Comparison of ENCODE assay signal across 18 mouse cellular contexts in the genomic region with DNA sequence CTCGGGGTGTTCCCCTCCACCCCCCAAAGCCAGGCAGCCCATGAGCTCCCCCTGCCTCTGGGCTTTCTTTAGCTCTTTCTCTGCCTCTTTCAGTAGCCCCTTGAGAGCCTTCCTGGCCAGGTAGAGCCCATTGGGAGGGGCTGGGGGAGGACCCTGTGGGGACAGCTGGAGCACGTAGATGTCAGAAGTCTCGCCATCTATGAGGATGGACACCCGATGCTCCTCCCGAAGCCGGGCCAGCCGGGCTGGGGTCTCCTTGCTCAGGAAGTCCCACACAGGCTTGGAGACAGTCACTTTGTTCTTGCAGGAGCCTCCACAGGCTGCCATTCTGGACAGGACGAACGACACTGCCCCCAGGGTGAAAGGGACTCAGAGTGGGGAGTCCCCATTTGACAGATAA. TPM values are rescaled to one million over a fixed set of nuclear protein-coding genes. Genes with fewer than 3 reads are reported as not detected.
A peak's percentile ranks its signal among the peaks of the same experiment; 100 is the strongest.
DNase-seq lines count a peak whose midpoint lies in the region; ATAC-seq and TF ChIP-seq lines count a peak whose summit lies in the region.
"Had no signal": no experiment of that assay in that cellular context is flagged by ENCODE, and none has a peak within 500 bp of the region (broad histone marks: within the 10 kb centered on the region; RNA-seq: fewer than 3 reads in every experiment).

No protein-coding gene starts in this region.

- H3K9me3 ChIP-seq in heart, embryonic 12.5 days (replicated peaks), result no peaks in the 10 kb centered on the region
- no peaks in the 10 kb centered on the region for H3K9me3 ChIP-seq in liver, embryonic 11.5 days (ENCODE audit: control insufficient read depth, low read length)
- no peaks in the 10 kb centered on the region for H3K9me3 ChIP-seq in liver, embryonic 14.5 days (ENCODE audit: control insufficient read depth, low read length)
- H3K9me3 ChIP-seq: kidney, embryonic 15.5 days; lung, embryonic 15.5 days; midbrain, embryonic 13.5 days; stomach, embryonic 15.5 days had no signal

- ATAC-seq in heart, embryonic 12.5 days (ENCODE audit: insufficient number of reproducible peaks, low FRiP score), result no peak
- ATAC-seq in liver, embryonic 11.5 days (replicated peaks; ENCODE audit: low FRiP score), result no peak
- no peak for ATAC-seq in liver, embryonic 14.5 days (ENCODE audit: insufficient read depth)
- ATAC-seq: forebrain, postnatal 0 days; midbrain, embryonic 13.5 days; Patski had no signal

- TF ChIP-seq CTCF in liver, embryonic 14.5 days (IDR thresholded peaks at IDR 0.05; ENCODE audit: low read depth), result no peak

- no peaks in the 10 kb centered on the region for H3K27me3 ChIP-seq in heart, embryonic 12.5 days (replicated peaks)
- no peaks in the 10 kb centered on the region for H3K27me3 ChIP-seq in liver, embryonic 11.5 days (replicated peaks; ENCODE audit: control insufficient read depth, insufficient read depth, low read length)
- no peaks in the 10 kb centered on the region for H3K27me3 ChIP-seq in liver, embryonic 14.5 days (ENCODE audit: control insufficient read depth, insufficient read depth, low read length)
- H3K27me3 ChIP-seq: kidney, embryonic 15.5 days; midbrain, embryonic 13.5 days; Patski; stomach, embryonic 15.5 days had no signal

- H3K4me2 ChIP-seq in heart, embryonic 12.5 days, result no peak overlapping the region
- H3K4me2 ChIP-seq in liver, embryonic 11.5 days, result peak overlapping the region; percentile 41
- H3K4me2 ChIP-seq in liver, embryonic 14.5 days (ENCODE audit: low read depth), result peak overlapping the region; percentile 40
- H3K4me2 ChIP-seq: kidney, embryonic 15.5 days; lung, embryonic 15.5 days; midbrain, embryonic 13.5 days; stomach, embryonic 15.5 days had no signal

- peak; percentile 93 for DNase-seq in heart, adult 11 months
- no peak for DNase-seq in liver, embryonic 11.5 days (ENCODE audit: low spot score)
- DNase-seq in liver, result no peak
- DNase-seq in liver, embryonic 14.5 days (ENCODE audit: low read depth in 3 of 3, low spot score in 3 of 3), result no peak
- DNase-seq in cerebellum, adult 11 months, result no peak
- no peak for DNase-seq in urinary bladder, adult 18-20 months (ENCODE audit: low spot score in 2 of 2)
- DNase-seq: cerebellum, adult 9-11 months; forebrain, postnatal 0 days; heart, postnatal 10 days; layer of hippocampus, postnatal 36 days; thymus, postnatal 14 days had no signal

- TF ChIP-seq EP300 in liver, embryonic 14.5 days (IDR thresholded peaks at IDR 0.05; ENCODE audit: low read depth), result no peak

- peaks cover 25% of the 10 kb centered on the region for H3K36me3 ChIP-seq in heart, embryonic 12.5 days
- peaks cover 2% of the 10 kb centered on the region; the same call in 1 of the 2 replicates for H3K36me3 ChIP-seq in liver, embryonic 11.5 days (ENCODE audit: control insufficient read depth, insufficient read depth, low read length)
- peaks cover 9% of the 10 kb centered on the region for H3K36me3 ChIP-seq in liver, embryonic 14.5 days (replicated peaks; ENCODE audit: control insufficient read depth, insufficient read depth, low read depth)

- peaks cover 54% of the 10 kb centered on the region for H3K4me1 ChIP-seq in heart, embryonic 12.5 days (replicated peaks)
- H3K4me1 ChIP-seq in liver, embryonic 11.5 days (replicated peaks; ENCODE audit: control insufficient read depth, insufficient read depth, low read length), result peaks cover 54% of the 10 kb centered on the region
- H3K4me1 ChIP-seq in brown adipose tissue, adult 24 weeks (ENCODE audit: control insufficient read depth, insufficient read depth, insufficient read length, low read length), result no peaks in the 10 kb centered on the region
- H3K4me1 ChIP-seq in liver, embryonic 14.5 days (replicated peaks; ENCODE audit: control insufficient read depth in 2 of 2, insufficient read depth in 2 of 2, low read length in 1 of 2), result peaks cover 39 to 50% of the 10 kb centered on the region in 2 experiments

- no peak overlapping the region for H3K27ac ChIP-seq in heart, embryonic 12.5 days (ENCODE audit: poor library complexity, severe bottlenecking)
- H3K27ac ChIP-seq in liver, embryonic 11.5 days (ENCODE audit: low read depth, low read length), result peak overlapping the region; percentile 72
- H3K27ac ChIP-seq in brown adipose tissue, adult 24 weeks (replicated peaks; ENCODE audit: low read depth, low read length), result no peak overlapping the region
- peak overlapping the region; percentile 46 for H3K27ac ChIP-seq in liver, embryonic 14.5 days
- H3K27ac ChIP-seq: kidney, embryonic 15.5 days; lung, embryonic 15.5 days; midbrain, embryonic 13.5 days; stomach, embryonic 15.5 days had no signal

- no peak overlapping the region for H3K4me3 ChIP-seq in heart, embryonic 12.5 days
- no peak overlapping the region for H3K4me3 ChIP-seq in liver, embryonic 11.5 days (ENCODE audit: low read depth, low read length)
- H3K4me3 ChIP-seq in brown adipose tissue, adult 24 weeks (ENCODE audit: insufficient read depth, low read depth, low read length), result 0 out of 2 replicates have a peak overlapping the region, but pooled peaks have one; percentile 5
- H3K4me3 ChIP-seq in liver, embryonic 14.5 days (ENCODE audit: insufficient read depth in 1 of 2, low read depth in 2 of 2, low read length in 2 of 2), result no peak overlapping the region
- H3K4me3 ChIP-seq: kidney, embryonic 15.5 days; lung, embryonic 15.5 days; midbrain, embryonic 13.5 days; stomach, embryonic 15.5 days had no signal

- WGBS in heart, embryonic 12.5 days, result 76% methylated on average over 9 of the region's 9 CpGs
- WGBS in liver, embryonic 11.5 days, result 84% methylated on average over 9 of the region's 9 CpGs
- 66% methylated on average over 9 of the region's 9 CpGs for WGBS in liver, embryonic 14.5 days (ENCODE audit: insufficient replicate concordance)

- no peak overlapping the region for H3K9ac ChIP-seq in heart, embryonic 12.5 days
- H3K9ac ChIP-seq in liver, embryonic 11.5 days (ENCODE audit: low read depth, low read length), result peak overlapping the region; percentile 26; the same call in 1 of the 2 replicates
- H3K9ac ChIP-seq in liver, embryonic 14.5 days (replicated peaks), result peak overlapping the region; percentile 2; the same call in 1 of the 2 replicates
- H3K9ac ChIP-seq: forebrain, postnatal 0 days; kidney, embryonic 15.5 days; lung, embryonic 15.5 days; midbrain, embryonic 13.5 days; stomach, embryonic 15.5 days had no signal

RNA-seq across cellular contexts. Expression of a gene that starts 2.5 kb away (rescaled TPM):
- polyA plus RNA-seq in heart, embryonic 12.5 days (2016; fragmentation: Nextera tagmentation; extraction: Ambion mirVana), result 74.3 and 75.1 TPM in 2 replicates
- polyA plus RNA-seq in liver, embryonic 11.5 days (2014; fragmentation: Nextera tagmentation; extraction: Ambion mirVana), result 64.0 and 70.8 TPM in 2 replicates
- 5.0 and 5.8 TPM in 2 replicates for polyA plus RNA-seq in brown adipose tissue, adult 24 weeks (2012; ENCODE audit: insufficient read depth, insufficient read length, missing spikeins)
- 35.9 and 38.6 TPM in 2 replicates for polyA plus RNA-seq in liver, embryonic 14.5 days (2012; rRNA removed)
- polyA plus RNA-seq in liver, embryonic 14.5 days (2014; fragmentation: Nextera tagmentation; extraction: Ambion mirVana), result 11.2 and 15.0 TPM in 2 replicates

RNA-seq across cellular contexts. Expression of a gene that starts 3.1 kb away (rescaled TPM):
- polyA plus RNA-seq in heart, embryonic 12.5 days (2016; fragmentation: Nextera tagmentation; extraction: Ambion mirVana), result 21.3 and 23.1 TPM in 2 replicates
- 28.3 and 30.2 TPM in 2 replicates for polyA plus RNA-seq in liver, embryonic 11.5 days (2014; fragmentation: Nextera tagmentation; extraction: Ambion mirVana)
- 2.0 and 4.0 TPM in 2 replicates for polyA plus RNA-seq in brown adipose tissue, adult 24 weeks (2012; ENCODE audit: insufficient read depth, insufficient read length, missing spikeins)
- 6.9 and 7.7 TPM in 2 replicates for polyA plus RNA-seq in liver, embryonic 14.5 days (2012; rRNA removed)
- 3.4 and 4.8 TPM in 2 replicates for polyA plus RNA-seq in liver, embryonic 14.5 days (2014; fragmentation: Nextera tagmentation; extraction: Ambion mirVana)

RNA-seq across cellular contexts. Expression of a gene that starts 12.6 kb away (rescaled TPM):
- polyA plus RNA-seq in heart, embryonic 12.5 days (2016; fragmentation: Nextera tagmentation; extraction: Ambion mirVana), result 20.2 and 21.0 TPM in 2 replicates
- polyA plus RNA-seq in liver, embryonic 11.5 days (2014; fragmentation: Nextera tagmentation; extraction: Ambion mirVana), result 3.6 and 5.2 TPM in 2 replicates
- polyA plus RNA-seq in brown adipose tissue, adult 24 weeks (2012; ENCODE audit: insufficient read depth, insufficient read length, missing spikeins), result 1.0 and 4.8 TPM in 2 replicates
- polyA plus RNA-seq in liver, embryonic 14.5 days (2012; rRNA removed), result 1.5 and 1.7 TPM in 2 replicates
- polyA plus RNA-seq in liver, embryonic 14.5 days (2014; fragmentation: Nextera tagmentation; extraction: Ambion mirVana), result 0.75 and 1.3 TPM in 2 replicates

RNA-seq across cellular contexts. Expression of a gene that starts 18.4 kb away (rescaled TPM):
- polyA plus RNA-seq in heart, embryonic 12.5 days (2016; fragmentation: Nextera tagmentation; extraction: Ambion mirVana), result 29.7 and 31.5 TPM in 2 replicates
- 43.1 and 43.4 TPM in 2 replicates for polyA plus RNA-seq in liver, embryonic 11.5 days (2014; fragmentation: Nextera tagmentation; extraction: Ambion mirVana)
- polyA plus RNA-seq in brown adipose tissue, adult 24 weeks (2012; ENCODE audit: insufficient read depth, insufficient read length, missing spikeins), result 15.4 and 18.5 TPM in 2 replicates
- polyA plus RNA-seq in liver, embryonic 14.5 days (2012; rRNA removed), result 28.2 and 31.2 TPM in 2 replicates
- 25.7 and 31.1 TPM in 2 replicates for polyA plus RNA-seq in liver, embryonic 14.5 days (2014; fragmentation: Nextera tagmentation; extraction: Ambion mirVana)

RNA-seq across cellular contexts. Expression of a gene that starts 28.0 kb away (rescaled TPM):
- polyA plus RNA-seq in heart, embryonic 12.5 days (2016; fragmentation: Nextera tagmentation; extraction: Ambion mirVana), result 1.9 and 2.4 TPM in 2 replicates
- polyA plus RNA-seq in liver, embryonic 11.5 days (2014; fragmentation: Nextera tagmentation; extraction: Ambion mirVana), result 21.6 and 26.3 TPM in 2 replicates
- polyA plus RNA-seq in brown adipose tissue, adult 24 weeks (2012; ENCODE audit: insufficient read depth, insufficient read length, missing spikeins), result 0.95 and 1.8 TPM in 2 replicates
- polyA plus RNA-seq in liver, embryonic 14.5 days (2012; rRNA removed), result 9.9 and 10.4 TPM in 2 replicates
- 14.6 and 17.1 TPM in 2 replicates for polyA plus RNA-seq in liver, embryonic 14.5 days (2014; fragmentation: Nextera tagmentation; extraction: Ambion mirVana)

Comparison
In these comparisons a context has a peak if more than half of its experiments do, and no peak if none do; other contexts are left out.
1. H3K27ac ChIP-seq: peak in liver, embryonic 11.5 days (single experiment) and liver, embryonic 14.5 days (single experiment); none in heart, embryonic 12.5 days (single experiment) and brown adipose tissue, adult 24 weeks (single experiment).